Mouse (Mus musculus): ENCODE data around the gene Slc22a15. TPM values are rescaled to one million over a fixed set of nuclear protein-coding genes. Genes with fewer than 3 reads are reported as not detected.

The Slc22a15 gene
- total and polyA plus RNA-seq, 2 experiments from 2014 or later, result 5.6 to 13.2 TPM

DNA sequence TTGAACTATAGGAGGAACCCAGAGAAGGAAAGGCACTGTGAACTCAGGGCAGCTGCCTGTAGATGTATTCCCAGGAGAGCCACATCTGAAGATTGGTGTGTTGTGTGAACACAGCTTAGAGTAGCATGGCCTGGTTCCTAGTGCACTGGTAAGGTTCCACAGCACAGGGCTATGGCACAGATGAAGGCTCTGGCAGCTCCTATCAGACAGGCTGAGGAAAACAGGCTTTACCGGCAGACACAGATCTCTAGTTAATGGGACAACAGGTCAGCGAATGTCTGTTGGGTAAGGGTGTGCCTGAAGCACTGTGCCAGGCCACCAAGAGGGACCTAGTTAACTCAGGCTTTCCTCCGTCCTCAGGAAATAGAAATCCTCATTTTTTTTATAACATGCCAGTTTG is 87.3 kb downstream of the Slc22a15 start:
- ATAC-seq (ENCODE audit: low FRiP score) (no peak), DNase-seq (ENCODE audit: low spot score) (no peak)
- no peaks in the 10 kb centered on the region for H3K36me3 ChIP-seq (ENCODE audit: insufficient read depth, low read length)

DNA sequence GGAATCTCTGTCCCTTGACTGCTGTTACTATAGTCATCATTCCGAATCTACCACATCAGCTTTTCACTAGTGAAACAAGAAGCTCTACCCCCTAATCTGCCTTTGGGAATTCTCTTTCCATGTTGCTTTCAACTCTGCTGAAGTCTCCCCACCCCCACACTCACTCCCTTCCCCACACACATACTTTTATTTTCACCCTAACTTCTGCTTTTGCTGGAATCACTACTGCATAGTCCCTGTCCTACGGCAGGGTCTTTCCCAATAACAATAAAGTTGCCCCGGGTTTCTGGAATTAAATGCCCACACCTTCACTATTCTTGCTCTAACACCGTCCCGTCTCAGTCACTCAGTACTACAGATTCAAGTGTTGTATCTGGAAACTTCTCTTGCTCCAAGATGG is 87.7 kb downstream of the Slc22a15 start:
- H3K36me3 ChIP-seq (ENCODE audit: insufficient read depth, low read length), result no peaks in the 10 kb centered on the region
- ATAC-seq (ENCODE audit: low FRiP score), result no peak
- WGBS, result 67% methylated on average over 5 of the region's 5 CpGs
- H3K27ac ChIP-seq (ENCODE audit: low read depth, low read length), result no peak overlapping the region
- H3K4me1 ChIP-seq (ENCODE audit: insufficient read depth, low read length), result no peaks in the 10 kb centered on the region; the same call in 1 of the 2 replicates
- H3K9me3 ChIP-seq (ENCODE audit: low read length), result no peaks in the 10 kb centered on the region
- H3K4me3 ChIP-seq (ENCODE audit: low read depth, low read length), result no peak overlapping the region
- TF ChIP-seq CTCF (IDR thresholded peaks at IDR 0.05), result no peak
- no peak for DNase-seq (ENCODE audit: low spot score)
- H3K4me2 ChIP-seq (ENCODE audit: low read depth, low read length, poor library complexity, severe bottlenecking), result peak overlapping the region; percentile 32; the same call in 1 of the 2 replicates
- no peak overlapping the region for H3K9ac ChIP-seq (replicated peaks; ENCODE audit: low read length, poor library complexity, severe bottlenecking)
- H3K27me3 ChIP-seq (ENCODE audit: insufficient read depth, low read length), result no peaks in the 10 kb centered on the region

More for the DNA sequence above, 87.3 kb downstream of the Slc22a15 start:
- Histone ChIP-seq H3K9ac (replicated peaks; ENCODE audit: low read length, poor library complexity, severe bottlenecking) (no peak overlapping the region), H3K27ac (ENCODE audit: low read depth, low read length) (no peak overlapping the region), H3K4me3 (ENCODE audit: low read depth, low read length) (no peak overlapping the region), H3K9me3 (ENCODE audit: low read length) (no peaks in the 10 kb centered on the region), H3K4me2 (ENCODE audit: low read depth, low read length, poor library complexity, severe bottlenecking) (no peak overlapping the region), H3K4me1 (ENCODE audit: insufficient read depth, low read length) (no peaks in the 10 kb centered on the region; the same call in 1 of the 2 replicates), H3K27me3 (ENCODE audit: insufficient read depth, low read length) (no peaks in the 10 kb centered on the region)
- WGBS, result 88% methylated on average over 3 of the region's 3 CpGs
- TF ChIP-seq CTCF (IDR thresholded peaks at IDR 0.05), result no peak

DNA sequence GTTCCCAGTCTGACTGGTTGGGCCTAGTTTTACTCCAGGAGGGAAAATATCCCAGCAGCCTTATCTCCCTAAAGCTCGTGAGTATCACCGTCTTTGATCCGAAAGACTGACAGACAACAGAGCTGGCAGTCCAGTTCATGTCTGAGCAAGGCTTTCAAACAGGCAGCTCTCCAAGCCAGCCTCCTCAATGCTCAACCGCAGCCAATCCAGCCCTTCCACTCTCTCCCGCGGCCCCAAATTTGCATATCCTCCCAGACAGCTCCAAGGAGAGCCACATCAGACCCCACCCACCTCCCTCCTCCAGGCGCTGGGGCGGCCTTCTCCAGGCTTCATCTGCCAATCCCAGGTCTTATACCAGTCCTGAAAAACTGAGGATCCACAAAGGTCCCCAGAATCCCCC is 88.2 kb downstream of the Slc22a15 start:
- Histone ChIP-seq H3K4me1 (ENCODE audit: insufficient read depth, low read length) (no peaks in the 10 kb centered on the region; the same call in 1 of the 2 replicates), H3K9me3 (ENCODE audit: low read length) (no peaks in the 10 kb centered on the region), H3K27ac (ENCODE audit: low read depth, low read length) (no peak overlapping the region), H3K27me3 (ENCODE audit: insufficient read depth, low read length) (no peaks in the 10 kb centered on the region), H3K4me2 (ENCODE audit: low read depth, low read length, poor library complexity, severe bottlenecking) (peak overlapping the region; percentile 32; the same call in 1 of the 2 replicates), H3K9ac (replicated peaks; ENCODE audit: low read length, poor library complexity, severe bottlenecking) (no peak overlapping the region), H3K36me3 (ENCODE audit: insufficient read depth, low read length) (no peaks in the 10 kb centered on the region), H3K4me3 (ENCODE audit: low read depth, low read length) (no peak overlapping the region)
- no peak for TF ChIP-seq CTCF (IDR thresholded peaks at IDR 0.05)
- ATAC-seq (ENCODE audit: low FRiP score) (peak; percentile 74), DNase-seq (ENCODE audit: low spot score) (peak; percentile 62)
- 3% methylated on average over 8 of the region's 8 CpGs for WGBS

DNA sequence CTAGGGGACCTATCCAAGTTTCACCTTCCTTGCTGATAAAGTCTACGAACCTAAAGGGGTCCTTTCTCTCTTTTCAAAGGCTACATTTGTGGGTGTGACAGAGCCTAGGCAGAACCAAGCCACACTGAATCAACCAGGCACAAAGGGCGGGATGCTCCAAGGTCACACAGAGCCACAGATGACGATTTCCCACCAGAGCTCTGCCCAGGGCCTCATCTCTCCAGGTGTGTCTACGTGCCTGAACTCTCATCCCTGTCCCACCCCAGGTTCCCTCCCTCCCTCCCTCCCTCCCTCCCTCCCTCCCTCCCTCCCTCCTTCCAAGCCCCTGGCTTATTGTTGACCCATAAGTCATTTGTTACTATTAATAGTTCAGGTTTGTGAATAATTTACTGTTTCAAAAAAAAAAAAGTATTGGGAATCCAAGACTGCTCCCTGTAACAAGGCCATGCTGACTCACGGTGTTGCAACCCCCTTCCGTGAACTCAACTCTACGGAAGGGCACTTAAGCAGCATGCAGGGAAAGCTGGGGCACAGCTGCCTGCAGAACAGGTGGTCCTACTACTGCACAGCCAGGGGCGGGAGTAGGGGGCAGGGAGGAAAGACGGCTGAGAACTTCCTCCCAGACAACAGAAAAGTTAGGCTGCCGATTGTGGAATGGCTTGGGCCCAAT is 92.9 kb downstream of the Slc22a15 start:
- H3K27ac ChIP-seq (ENCODE audit: low read depth, low read length), result no peak overlapping the region
- H3K4me1 ChIP-seq (ENCODE audit: insufficient read depth, low read length), result no peaks in the 10 kb centered on the region; the same call in 1 of the 2 replicates
- no peak overlapping the region for H3K4me3 ChIP-seq (ENCODE audit: low read depth, low read length)
- no peaks in the 10 kb centered on the region for H3K36me3 ChIP-seq (ENCODE audit: insufficient read depth, low read length)
- WGBS, result 43% methylated on average over 10 of the region's 10 CpGs
- ATAC-seq (ENCODE audit: low FRiP score) (no peak), DNase-seq (ENCODE audit: low spot score) (no peak)
- no peak overlapping the region for H3K9ac ChIP-seq (replicated peaks; ENCODE audit: low read length, poor library complexity, severe bottlenecking)
- no peak for TF ChIP-seq CTCF (IDR thresholded peaks at IDR 0.05)
- H3K9me3 ChIP-seq (ENCODE audit: low read length), result no peaks in the 10 kb centered on the region
- no peak overlapping the region for H3K4me2 ChIP-seq (ENCODE audit: low read depth, low read length, poor library complexity, severe bottlenecking)
- no peaks in the 10 kb centered on the region for H3K27me3 ChIP-seq (ENCODE audit: insufficient read depth, low read length)

DNA sequence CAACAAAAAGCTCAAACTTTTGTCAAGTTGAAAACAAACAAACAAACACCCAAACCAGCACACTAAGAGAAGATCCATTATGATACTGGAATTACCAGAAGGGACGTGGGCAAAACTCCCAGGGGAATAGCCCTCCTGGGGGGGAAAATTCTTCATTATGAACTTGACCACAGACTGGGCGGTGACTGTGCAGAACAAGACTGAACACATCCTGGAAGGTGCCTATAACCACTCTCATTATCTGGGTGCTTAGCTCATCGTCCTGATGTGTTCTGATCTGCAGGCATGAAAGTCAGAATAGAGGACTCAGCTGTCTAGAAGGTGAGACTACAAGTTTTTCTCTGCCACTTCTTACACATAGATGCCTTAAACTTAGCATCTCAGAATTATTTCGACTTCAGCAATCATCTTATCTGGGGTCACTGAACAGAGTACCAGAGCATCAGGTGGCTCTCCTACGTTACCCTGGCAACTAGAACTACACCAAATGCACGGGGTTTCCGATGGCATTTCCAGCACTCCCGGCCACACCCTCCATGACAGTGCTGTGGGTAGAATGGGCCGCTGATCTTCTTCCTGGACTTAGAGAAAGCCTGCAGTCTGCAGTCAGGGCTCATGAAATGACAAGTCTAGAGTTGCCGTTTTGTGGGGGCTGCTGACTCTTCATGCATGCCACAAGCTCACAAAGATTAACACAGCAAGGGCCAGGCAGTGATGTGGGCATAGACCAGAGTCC is 94.2 kb downstream of the Slc22a15 start:
- no peak for DNase-seq (ENCODE audit: low spot score)
- Histone ChIP-seq H3K27ac (ENCODE audit: low read depth, low read length) (no peak overlapping the region), H3K27me3 (ENCODE audit: insufficient read depth, low read length) (no peaks in the 10 kb centered on the region), H3K9ac (replicated peaks; ENCODE audit: low read length, poor library complexity, severe bottlenecking) (no peak overlapping the region), H3K36me3 (ENCODE audit: insufficient read depth, low read length) (no peaks in the 10 kb centered on the region), H3K4me1 (ENCODE audit: insufficient read depth, low read length) (no peaks in the 10 kb centered on the region), H3K9me3 (ENCODE audit: low read length) (no peaks in the 10 kb centered on the region), H3K4me2 (ENCODE audit: low read depth, low read length, poor library complexity, severe bottlenecking) (no peak overlapping the region), H3K4me3 (ENCODE audit: low read depth, low read length) (no peak overlapping the region)
- ATAC-seq (ENCODE audit: low FRiP score), result no peak
- TF ChIP-seq CTCF (IDR thresholded peaks at IDR 0.05), result no peak
- WGBS, result 79% methylated on average over 10 of the region's 10 CpGs

DNA sequence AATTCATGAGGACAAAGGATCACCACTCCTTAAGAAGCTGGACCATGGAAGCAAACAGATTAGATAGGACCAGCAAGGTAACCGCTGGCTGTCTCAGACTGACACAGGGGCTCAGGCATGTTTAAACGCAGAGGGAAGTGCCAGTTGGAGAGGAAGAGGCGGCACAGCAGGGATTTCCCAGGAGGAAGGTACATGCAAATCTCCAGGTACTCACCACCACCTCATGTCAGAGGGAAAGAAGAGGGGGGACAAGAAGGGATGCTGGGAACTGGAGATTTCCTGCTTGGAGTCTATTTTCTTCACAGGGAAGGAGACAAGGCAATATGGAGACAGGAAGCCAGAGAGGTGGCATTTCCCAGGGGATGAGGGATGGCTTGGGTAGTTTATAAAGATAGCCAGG is 95.7 kb downstream of the Slc22a15 start:
- no peak for TF ChIP-seq CTCF (IDR thresholded peaks at IDR 0.05)
- Histone ChIP-seq H3K27ac (ENCODE audit: low read depth, low read length) (no peak overlapping the region), H3K36me3 (ENCODE audit: insufficient read depth, low read length) (no peaks in the 10 kb centered on the region), H3K4me3 (ENCODE audit: low read depth, low read length) (no peak overlapping the region), H3K4me2 (ENCODE audit: low read depth, low read length, poor library complexity, severe bottlenecking) (no peak overlapping the region), H3K4me1 (ENCODE audit: insufficient read depth, low read length) (no peaks in the 10 kb centered on the region), H3K9me3 (ENCODE audit: low read length) (no peaks in the 10 kb centered on the region), H3K9ac (replicated peaks; ENCODE audit: low read length, poor library complexity, severe bottlenecking) (no peak overlapping the region), H3K27me3 (ENCODE audit: insufficient read depth, low read length) (no peaks in the 10 kb centered on the region)
- no peak for ATAC-seq (ENCODE audit: low FRiP score)
- 50% methylated on average over 3 of the region's 3 CpGs for WGBS
- no peak for DNase-seq (ENCODE audit: low spot score)
